Mouse (Mus musculus): Measurements from ENCODE around the gene Fasn. TPM values are rescaled to one million over a fixed set of nuclear protein-coding genes. Genes with fewer than 3 reads are reported as not detected.
"Not testable (repeated sequence)": the region's sequence is repeated elsewhere in the genome, so short reads cannot be mapped to it uniquely, and the experiment has no call there.

Gene Fasn
- total RNA-seq, 2 experiments from 2014 or later, result 12.5 to 20.0 TPM

DNA sequence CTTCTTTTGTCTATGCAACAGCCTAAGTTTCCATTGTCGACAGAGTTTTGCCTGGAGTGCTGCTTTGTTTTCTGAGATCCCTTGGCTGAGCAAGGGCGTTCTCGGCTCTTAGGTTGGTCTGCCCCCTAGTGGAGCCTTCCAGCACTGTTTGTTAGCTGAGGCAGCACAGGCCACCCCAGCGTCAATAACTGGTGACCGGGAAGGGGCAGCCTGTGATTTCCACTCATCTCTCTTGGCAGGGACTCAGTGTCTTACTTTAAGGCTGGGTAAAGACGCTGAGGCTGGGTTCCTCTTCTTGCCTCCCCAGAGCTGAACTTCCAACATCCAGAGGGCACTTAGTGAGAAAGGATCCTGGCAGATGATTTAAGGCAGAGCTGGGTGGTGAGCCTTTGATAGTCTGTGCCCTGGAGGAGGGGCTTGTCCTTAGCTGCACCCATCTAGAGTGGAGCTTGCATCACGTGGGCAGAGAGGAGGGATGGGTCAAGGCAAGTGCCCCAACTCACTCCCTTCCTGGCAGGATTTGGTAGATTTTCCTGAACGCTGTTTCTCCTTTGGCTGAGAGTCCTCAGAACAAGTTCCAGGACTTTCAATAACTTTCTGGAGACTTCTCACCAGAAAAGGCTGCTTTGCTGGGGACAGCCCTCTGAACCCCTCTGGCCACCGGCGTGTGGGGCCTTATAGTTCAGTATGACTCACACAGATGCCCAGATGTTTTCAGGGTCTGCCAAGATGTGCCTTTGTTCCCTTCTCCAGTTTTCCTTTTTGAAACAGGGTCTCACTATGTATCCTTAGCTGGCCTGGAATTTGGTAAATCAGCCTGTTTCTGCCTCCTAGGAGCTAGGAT lies 24.1 kb downstream of the Fasn start:
- peak; percentile 89 for DNase-seq
- intact Hi-C loops (cut with DNase I), result no loop called here

DNA sequence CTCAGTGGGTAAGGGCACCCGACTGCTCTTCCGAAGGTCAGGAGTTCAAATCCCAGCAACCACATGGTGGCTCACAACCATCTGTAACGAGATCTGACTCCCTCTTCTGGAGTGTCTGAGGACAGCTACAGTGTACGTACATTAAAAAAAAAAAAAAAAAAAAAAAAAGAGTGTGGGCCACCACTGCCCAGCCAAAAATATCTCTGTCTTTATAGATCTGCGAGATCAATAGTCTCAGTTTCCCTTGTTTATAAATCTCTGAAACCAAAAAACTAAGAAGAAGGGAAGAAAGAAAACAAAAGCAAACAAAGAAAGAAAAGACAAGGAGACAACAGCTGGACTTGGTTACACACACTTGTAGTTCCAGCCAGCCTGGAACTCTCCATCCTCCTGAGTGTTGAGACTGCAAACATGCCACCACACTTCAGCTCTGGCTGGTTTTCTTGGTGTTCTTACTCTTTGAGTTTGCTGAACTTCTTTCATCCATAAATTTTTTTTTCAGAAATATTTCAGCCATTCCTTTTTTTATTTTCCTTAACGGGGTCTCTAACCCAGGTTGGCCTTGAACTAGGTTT lies 24.9 kb downstream of the Fasn start:
- intact Hi-C loops (cut with DNase I), result no loop called here
- no peak for DNase-seq

DNA sequence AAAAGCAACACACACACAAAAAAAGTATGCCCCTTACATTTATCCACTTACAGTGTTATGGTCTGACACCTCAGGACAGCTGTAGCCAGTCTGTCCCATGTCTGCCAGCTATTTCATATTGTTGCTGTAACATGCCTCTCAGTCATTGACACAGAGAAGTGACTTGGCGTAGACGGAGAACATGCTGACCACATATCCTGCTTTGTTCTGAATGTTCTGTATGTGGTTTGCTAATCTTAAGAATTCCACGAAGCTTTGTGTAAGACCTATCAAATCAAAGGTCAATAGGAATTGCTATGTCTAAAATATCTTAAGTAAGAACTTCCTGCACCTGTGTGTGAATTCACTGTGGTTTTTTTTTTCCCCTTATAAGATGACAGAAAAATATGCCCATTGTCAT lies 26.1 kb downstream of the Fasn start:
- DNase-seq, result no peak
- intact Hi-C loops (cut with DNase I), result no loop called here

DNA sequence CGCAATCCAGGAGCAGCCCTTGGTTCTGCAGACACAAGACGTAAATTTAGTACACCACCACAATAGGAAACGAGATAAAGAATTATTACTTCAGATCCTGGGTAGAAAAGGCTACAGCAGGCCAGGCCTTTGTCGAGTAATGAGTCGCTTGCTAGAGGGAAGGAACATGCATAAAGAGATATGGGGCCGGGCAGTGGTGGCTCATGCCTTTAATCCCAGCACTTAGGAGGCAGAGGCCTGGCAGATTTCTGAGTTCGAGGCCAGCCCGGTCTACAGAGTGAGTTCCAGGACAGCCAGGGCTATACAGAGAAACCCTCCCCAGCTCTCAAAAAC lies 27.8 kb downstream of the Fasn start:
- intact Hi-C loops (cut with DNase I), result no loop called here
- no peak for DNase-seq

DNA sequence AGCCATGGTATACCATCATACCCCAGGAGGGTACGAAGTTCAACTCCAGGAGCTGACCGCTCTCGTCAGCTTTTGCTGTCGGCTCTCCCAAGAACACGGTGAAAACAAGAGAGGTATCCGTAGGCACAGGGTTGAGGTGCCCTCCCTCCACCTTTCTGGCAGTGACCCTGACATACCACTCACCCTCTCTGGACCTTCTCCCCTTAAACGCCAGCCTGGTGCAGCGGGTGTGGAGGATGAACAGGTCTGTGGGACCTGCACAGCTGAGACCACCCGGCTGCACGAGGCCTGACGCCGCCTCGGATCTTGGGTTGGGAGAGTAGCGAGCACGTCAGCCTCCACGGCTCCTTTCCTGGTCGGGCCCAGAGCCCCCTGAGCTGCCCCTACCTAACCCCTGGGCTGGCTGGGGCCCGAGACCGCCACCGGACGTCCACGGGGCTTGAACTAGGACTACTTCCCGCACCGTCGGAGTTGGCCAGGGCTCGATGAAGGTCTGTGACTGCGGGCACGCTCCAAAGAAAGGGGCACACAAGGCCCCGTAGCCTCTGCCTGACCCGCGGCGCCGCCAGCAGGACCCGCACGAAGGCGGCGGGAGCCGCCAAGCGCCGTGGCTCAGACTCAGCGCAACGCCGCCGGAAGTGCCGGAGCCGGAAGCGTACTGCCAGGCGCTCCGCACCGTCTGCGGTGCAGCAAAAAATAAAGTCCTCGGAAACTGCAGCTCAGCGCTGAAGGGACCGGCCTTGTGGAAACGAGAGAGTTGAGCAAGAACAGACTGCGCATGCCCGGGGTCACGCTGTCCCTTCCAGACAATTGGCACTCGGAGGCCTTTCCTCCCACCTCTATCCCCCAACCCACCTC lies 28.4 kb downstream of the Fasn start, which contains the start of gene Dus1l:
Dus1l (minus strand) TSS at position 648 of the 858 bp plus-strand sequence.
- peak; percentile 96 to 98 for DNase-seq
- intact Hi-C loops (cut with DNase I), result no loop called here

DNA sequence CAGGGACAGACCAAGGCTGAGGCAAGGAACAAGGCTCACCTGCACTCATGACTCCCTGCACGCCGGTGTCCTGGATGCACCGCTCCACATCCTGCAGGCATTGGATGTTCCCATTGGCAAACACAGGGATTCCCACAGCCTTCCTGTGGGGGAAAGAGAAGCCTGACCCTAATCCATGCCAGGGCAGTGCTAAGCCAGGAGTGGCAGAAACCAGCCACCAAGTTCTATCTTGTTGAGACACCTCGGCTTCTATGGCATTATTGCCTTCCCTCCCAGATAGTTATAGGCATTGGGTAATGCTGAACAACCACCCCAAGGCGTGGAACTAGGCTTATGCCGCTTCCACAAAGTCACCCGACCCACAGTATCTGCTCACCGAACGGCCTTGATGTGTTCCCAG lies 31.7 kb downstream of the Fasn start:
- intact Hi-C loops (cut with DNase I), result no loop called here
- DNase-seq, result no peak

DNA sequence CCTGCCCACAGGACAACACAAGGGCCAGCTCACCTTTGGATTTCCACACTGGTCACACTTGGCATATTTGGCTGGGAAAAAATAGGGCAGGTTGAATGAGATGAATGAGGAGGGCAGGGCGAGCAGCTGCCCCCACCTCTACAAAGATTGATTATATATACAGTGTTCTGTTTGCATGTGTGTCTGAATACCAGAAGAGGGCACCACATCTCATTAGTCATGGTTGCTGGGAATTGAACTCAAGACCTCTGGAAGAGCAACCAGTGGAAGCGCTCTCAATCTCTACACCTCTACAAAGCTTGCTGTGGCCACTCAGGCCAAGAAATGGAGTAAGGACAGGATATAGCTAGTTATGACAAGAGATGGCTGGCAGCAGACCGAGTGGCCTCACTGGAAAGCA lies 34.5 kb downstream of the Fasn start:
- intact Hi-C loops (cut with DNase I), result loop anchor here (10.0 kb wide), 1 partner anchor 295 kb away; the partner anchor contains the start of gene Slc25a10
- no peak for DNase-seq

DNA sequence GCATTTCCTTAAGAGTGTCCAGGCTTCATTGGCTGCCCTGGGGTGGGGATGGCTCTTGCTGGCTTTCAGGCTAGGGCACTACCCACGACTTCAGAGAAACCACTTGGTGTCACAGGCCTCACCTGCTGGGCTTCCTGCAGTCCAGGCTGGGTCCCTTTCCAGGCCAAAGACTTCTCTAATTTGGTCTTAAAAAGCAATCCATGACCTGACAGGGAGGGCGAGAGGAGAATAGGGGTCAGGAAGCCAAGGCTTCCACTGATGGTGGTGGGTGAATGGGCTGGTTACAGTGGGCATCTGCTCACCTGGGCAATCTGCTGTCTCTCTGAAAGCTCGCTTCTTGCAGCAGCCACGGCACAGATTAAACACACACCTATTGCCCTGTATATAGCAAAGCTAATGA lies 35.0 kb downstream of the Fasn start:
- intact Hi-C loops (cut with DNase I), result loop anchor here (10.0 kb wide), 1 partner anchor 295 kb away; the partner anchor contains the start of gene Slc25a10
- no peak for DNase-seq

DNA sequence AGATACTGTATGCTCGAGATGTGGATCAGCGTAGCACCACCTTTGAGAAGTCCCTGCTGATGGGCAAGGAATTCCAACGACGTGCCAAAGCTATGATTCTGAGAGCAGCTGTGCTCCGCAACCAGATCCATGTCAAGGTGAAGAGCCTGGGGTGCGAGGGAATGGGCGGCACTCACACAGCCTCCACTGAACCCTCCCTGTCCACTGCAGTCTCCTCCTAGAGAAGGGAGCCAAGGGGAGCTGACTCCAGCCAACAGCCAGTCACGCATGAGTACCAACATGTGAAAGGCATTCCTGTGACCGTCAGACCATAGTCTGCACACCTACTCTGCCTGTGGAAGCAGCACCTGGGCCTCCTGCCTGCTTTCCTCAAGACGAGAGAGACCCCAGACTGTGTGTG lies 35.9 kb downstream of the Fasn start:
- intact Hi-C loops (cut with DNase I), result loop anchor here (10.0 kb wide), 1 partner anchor 294 kb away; the partner anchor contains the start of gene Slc25a10
- not testable (repeated sequence) for DNase-seq

DNA sequence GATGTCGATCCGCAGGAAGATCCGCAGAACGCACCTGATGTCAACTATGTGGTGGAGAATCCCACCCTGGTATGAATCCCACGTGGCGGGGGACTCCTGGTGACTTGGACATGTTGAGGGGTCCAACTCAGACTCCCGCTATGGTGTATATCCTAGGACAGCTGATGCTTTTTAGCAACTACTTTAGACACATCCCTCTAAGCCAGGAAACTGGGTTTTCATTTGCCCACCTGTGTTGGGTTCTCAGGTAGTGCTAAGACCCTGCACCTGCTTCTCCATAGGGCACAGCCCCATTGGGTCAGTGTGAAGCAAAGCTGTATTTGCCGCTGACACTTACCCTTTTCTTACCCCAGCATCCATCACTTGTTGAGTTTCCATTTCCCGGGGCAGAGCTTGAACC lies 39.2 kb downstream of the Fasn start:
- DNase-seq, result no peak
- intact Hi-C loops (cut with DNase I), result loop anchor here (10.0 kb wide), 1 partner anchor 290 kb away; the partner anchor contains the start of gene Slc25a10

DNA sequence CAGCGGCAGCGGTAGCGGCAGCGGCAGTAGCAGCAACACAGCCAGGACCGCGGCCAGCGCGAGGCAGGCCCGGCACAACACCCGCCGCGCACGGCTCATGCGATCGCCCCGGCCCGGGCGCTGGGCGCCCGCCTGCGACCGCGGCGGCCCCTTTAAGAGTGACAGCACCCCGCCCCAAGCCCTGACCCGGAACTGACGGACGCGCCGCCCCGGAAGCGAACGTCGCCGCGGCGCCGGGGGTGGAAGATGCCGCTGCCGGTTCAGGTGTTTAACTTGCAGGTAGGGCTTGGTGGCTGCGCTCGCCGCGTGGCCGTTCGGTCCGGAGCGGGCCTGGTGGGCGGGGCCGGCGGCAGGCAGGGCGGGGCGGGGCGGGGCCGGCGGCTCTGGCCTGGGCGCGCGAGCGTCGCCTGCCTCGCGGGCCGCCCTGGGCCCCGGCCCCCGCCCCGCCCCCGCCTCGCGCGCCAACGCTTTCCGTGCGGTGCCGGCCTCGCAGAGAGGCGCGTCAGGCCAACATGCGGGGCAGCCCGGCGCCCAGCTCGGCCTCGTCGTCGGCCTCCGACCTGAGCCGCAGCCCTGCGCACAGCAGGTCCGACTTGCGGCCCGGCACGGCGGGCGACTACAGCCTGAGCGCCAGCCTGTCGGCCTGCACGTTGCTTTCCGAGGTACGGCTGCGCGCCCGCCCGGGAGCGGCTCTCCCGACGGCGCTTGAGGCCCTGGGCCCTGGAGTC lies 40.1 kb downstream of the Fasn start, which contains the start of the genes Rfng and Gps1:
Rfng (minus strand) TSS at position 144 of the 728 bp plus-strand sequence.
Gps1 (plus strand) TSS at position 209 of the 728 bp plus-strand sequence.
- intact Hi-C loops (cut with DNase I), result loop anchor here (10.0 kb wide), 1 partner anchor 289 kb away; the partner anchor contains the start of gene Slc25a10
- peak; percentile 79 to 80 for DNase-seq

DNA sequence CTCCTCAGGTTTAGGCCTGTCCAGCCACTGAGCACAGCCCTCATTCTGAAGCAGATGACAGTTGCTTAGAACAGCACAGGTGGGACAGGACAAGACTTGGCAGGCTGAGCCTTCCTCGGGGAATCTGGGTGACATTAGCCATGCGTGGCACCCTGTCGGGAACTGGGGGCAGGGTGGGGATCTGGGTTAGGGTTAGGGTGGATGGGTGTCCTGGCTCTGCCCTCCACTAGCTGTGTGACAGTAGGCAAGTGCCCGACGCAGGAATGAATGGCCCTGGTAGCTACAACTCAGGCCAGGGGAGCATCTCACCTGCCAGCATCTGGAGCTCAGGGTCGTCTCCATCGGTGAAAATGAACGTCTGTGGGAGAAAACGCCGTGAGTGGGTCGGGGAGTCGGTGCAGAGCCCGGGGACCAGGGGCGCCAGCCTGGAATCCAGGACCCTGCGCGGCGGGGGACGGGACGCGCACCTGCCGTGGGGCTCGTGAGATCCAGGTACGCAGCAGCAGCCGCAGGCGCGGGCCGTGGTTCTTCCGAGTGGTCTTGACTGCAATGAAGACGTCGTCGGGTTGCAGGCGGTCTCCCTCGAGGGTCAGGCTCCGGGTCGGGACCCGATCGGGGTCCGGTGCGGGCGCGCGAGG lies 40.8 kb downstream of the Fasn start:
- DNase-seq, result no peak
- intact Hi-C loops (cut with DNase I), result loop anchor here (10.0 kb wide), 1 partner anchor 289 kb away; the partner anchor contains the start of gene Slc25a10

DNA sequence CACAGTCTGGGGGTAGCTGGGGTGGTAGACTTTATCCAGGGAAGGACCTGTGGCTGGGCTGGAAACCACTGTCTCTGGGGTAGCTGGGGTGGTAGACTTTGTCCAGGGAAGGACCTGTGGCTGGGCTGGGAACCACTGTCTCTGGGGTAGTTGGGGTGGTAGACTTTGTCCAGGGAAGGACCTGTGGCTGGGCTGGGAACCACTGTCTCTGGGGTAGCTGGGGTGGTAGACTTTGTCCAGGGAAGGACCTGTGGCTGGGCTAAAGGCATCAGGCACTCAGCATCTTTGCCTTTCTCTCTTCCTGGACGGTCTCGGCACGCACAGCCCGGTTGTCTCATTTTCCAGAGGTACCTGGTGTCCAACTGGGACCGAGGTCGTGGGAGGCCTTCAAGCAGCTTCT lies 43.0 kb downstream of the Fasn start:
- intact Hi-C loops (cut with DNase I), result loop anchor here (10.0 kb wide), 1 partner anchor 287 kb away; the partner anchor contains the start of gene Slc25a10
- DNase-seq, result not testable (repeated sequence)

DNA sequence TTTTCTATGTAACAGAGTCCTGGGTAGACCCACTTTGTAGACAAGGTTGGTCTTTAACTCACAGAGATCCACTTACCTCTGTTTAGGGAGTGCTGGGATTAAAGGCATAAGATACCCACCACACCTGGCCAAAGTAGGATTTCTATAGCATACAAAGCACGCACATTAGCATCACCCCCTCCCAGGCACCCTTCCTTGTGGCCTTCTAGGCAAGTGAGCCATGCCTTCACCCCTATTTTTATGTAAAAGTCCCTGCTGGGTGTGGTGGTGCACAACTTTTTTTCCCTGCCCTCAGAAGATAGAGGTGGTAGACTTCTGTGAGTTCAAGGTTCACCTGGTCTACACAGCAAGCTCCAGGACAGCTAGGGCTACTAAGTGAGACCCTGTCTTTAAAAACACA lies 44.5 kb downstream of the Fasn start:
- DNase-seq, result no peak
- intact Hi-C loops (cut with DNase I), result loop anchor here (5.0 to 10.0 kb wide), 2 partner anchors 118 to 285 kb away; partner anchors contain the start of genes Notum and Slc25a10

DNA sequence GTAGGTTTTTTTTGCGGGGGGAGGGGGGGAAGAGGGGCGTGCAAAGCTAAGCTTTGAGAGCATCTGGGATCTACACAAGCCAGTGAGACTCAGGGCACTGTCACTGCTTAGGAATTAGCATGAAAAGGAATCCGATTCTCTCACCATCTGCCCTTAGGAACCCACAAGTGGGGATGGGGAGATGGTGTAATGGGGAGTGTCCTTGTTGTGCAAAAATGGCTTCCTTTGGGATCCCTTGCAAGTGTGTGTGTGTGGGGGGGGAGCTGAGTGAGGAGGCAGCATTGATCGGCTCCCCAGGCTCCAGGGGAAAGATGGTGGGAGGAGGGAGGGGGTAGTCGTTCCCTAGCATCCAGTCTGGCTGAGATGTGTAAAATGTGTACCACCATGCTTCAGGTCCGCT lies 47.2 kb downstream of the Fasn start:
- intact Hi-C loops (cut with DNase I), result loop anchor here (5.0 kb wide), 1 partner anchor 115 kb away; the partner anchor contains the start of gene Notum
- DNase-seq, result no peak

DNA sequence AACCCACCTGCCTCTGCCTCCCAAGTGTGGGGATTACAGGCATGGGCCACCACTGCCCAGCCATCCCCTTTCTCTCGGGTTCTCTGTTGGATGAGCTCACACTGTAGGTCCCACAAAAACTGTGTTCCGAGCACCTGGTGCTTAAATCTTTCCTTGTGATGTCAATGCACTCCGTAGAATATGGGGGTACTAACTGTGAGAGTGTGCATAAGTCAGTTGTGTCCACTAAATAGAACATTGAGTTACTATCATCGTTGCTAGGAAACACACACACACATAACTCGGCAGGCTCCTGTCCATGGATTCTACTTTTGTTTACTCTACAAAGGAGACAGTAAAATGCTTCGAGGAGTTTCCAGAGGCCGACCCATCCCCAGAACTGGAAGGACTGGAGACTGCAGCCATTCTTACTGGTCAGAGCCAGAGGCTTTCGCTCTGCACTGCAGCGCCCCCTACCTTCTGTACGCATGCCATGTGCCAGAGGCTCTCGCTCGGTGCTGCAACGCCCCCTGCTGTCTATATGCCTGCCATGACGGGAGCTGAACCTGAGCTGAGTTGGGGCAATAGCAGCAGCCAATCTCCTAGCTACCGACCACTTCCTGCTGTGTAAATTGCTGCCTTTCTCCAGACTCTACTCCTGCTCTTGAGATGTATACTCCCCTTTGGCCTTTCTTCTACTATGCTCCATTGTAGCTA lies 48.4 kb downstream of the Fasn start:
- peak; percentile 94 for DNase-seq
- intact Hi-C loops (cut with DNase I), result loop anchor here (2.0 to 5.0 kb wide), 2 partner anchors 55 to 114 kb away; partner anchors contain the start of genes Notum and Rac3

DNA sequence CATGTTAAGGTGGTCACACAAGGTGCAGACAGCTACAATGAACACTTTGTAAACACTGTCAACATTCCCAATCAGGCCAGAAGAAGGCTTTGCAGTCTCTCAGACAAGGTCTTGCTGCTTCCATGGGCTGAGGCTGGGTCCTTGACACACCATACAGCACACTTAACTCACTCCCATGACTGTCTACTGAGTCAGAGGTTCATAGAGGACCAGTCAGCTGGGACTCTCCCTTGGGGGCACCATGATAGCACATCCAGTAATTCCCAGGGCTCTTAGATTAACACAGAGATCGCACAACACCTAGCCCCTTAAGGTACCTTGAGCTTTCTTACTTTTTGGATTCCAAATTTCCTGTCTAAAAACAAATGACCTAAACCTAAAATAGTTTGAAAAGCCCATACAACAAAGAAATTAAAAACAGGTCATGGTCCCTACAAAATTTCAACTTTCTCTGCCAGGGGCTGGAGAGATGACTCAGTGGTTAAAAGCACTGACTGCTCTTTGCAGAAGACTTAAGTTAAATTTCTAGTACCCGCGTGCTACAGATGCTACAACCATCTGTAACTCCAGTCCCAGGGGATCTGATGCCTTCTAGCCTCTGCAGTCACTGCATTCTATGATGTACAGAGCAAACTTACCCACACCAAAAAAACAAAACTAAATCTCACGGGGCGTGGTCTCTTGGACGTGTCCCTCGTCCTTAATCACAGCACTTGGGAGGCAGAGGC lies 50.7 kb downstream of the Fasn start:
- intact Hi-C loops (cut with DNase I), result loop anchor here (2.0 kb wide), 1 partner anchor 53 kb away; the partner anchor contains the start of gene Rac3
- no peak for DNase-seq

DNA sequence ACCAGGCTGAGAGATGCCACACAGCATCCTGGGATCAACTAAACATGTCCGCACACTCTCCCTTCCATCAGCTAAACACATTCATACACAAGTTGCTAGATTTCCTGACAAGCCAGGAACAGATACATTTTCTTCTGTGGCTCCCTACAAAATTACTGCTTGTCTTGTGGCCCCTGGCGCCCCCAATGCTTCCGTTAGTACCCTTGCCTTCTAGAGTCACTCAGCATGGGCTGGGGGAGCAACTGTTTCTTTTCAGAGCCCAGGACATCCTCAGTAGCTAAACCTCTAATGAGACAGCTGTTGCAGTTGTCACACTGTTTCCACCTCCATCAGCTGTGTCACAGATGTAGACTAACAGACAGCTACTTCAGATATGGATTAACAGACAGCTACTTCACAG lies 51.6 kb downstream of the Fasn start:
- intact Hi-C loops (cut with DNase I), result no loop called here
- DNase-seq, result no peak

Data from gastrocnemius, postnatal 36 days (tissue).